Mouse (Mus musculus) ovary, adult 18-20 months (tissue): ENCODE measurements around the gene Cd44.

Experiments
- DNase-seq: peaks from one replicate; pipeline ENCODE4 v3.0.0; 2022; ENCODE audit warnings: low spot score, mixed read lengths

Gene Cd44

GRCm38 (mm10) chr2:102900875-102901827 is at the start of gene Cd44:
Gene Cd44 (minus strand): TSS chr2:102901665.
- peak; percentile 50 for DNase-seq

- DNase-seq = no peak
These were observed 47.0 kb upstream of the Cd44 start for GRCm38 (mm10) chr2:102948481-102948857.

- DNase-seq = no peak
These were observed 46.5 kb upstream of the Cd44 start for GRCm38 (mm10) chr2:102947846-102948480.

GRCm38 (mm10) chr2:102945111-102945510 is 43.6 kb upstream of the Cd44 start:
- no peak for DNase-seq

- no peak for DNase-seq
These were observed 43.0 kb upstream of the Cd44 start for GRCm38 (mm10) chr2:102944415-102945012.

- no peak for DNase-seq
These were observed 42.5 kb upstream of the Cd44 start for GRCm38 (mm10) chr2:102943983-102944382.

- no peak for DNase-seq
These were observed 41.3 kb upstream of the Cd44 start for GRCm38 (mm10) chr2:102942782-102943080.

GRCm38 (mm10) chr2:102941937-102942781 is 40.7 kb upstream of the Cd44 start:
- no peak for DNase-seq

- DNase-seq = no peak
These were observed 39.4 kb upstream of the Cd44 start for GRCm38 (mm10) chr2:102940813-102941361.

- DNase-seq = no peak
These were observed 38.7 kb upstream of the Cd44 start for GRCm38 (mm10) chr2:102940158-102940557.

- DNase-seq = no peak
These were observed 35.4 kb upstream of the Cd44 start for GRCm38 (mm10) chr2:102936886-102937285.

- DNase-seq = no peak
These were observed 33.4 kb upstream of the Cd44 start for GRCm38 (mm10) chr2:102934834-102935233.

GRCm38 (mm10) chr2:102933787-102934186 is 32.3 kb upstream of the Cd44 start:
- no peak for DNase-seq

GRCm38 (mm10) chr2:102933142-102933541 is 31.7 kb upstream of the Cd44 start:
- DNase-seq = no peak

- no peak for DNase-seq
These were observed 31.2 kb upstream of the Cd44 start for GRCm38 (mm10) chr2:102932667-102933066.

- DNase-seq = no peak
These were observed 26.7 kb upstream of the Cd44 start for GRCm38 (mm10) chr2:102928211-102928610.

GRCm38 (mm10) chr2:102924480-102924879 is 23.0 kb upstream of the Cd44 start:
- DNase-seq = no peak

GRCm38 (mm10) chr2:102923682-102924081 is 22.2 kb upstream of the Cd44 start:
- no peak for DNase-seq

GRCm38 (mm10) chr2:102922066-102922465 is 20.6 kb upstream of the Cd44 start:
- DNase-seq = no peak

GRCm38 (mm10) chr2:102918301-102918700 is 16.8 kb upstream of the Cd44 start:
- DNase-seq = no peak

- DNase-seq = no peak
These were observed 15.1 kb upstream of the Cd44 start for GRCm38 (mm10) chr2:102916596-102916995.

- DNase-seq = no peak
These were observed 13.2 kb upstream of the Cd44 start for GRCm38 (mm10) chr2:102914675-102915074.
